ENCODE assay signal across 8 mouse cellular contexts in the genomic region with DNA sequence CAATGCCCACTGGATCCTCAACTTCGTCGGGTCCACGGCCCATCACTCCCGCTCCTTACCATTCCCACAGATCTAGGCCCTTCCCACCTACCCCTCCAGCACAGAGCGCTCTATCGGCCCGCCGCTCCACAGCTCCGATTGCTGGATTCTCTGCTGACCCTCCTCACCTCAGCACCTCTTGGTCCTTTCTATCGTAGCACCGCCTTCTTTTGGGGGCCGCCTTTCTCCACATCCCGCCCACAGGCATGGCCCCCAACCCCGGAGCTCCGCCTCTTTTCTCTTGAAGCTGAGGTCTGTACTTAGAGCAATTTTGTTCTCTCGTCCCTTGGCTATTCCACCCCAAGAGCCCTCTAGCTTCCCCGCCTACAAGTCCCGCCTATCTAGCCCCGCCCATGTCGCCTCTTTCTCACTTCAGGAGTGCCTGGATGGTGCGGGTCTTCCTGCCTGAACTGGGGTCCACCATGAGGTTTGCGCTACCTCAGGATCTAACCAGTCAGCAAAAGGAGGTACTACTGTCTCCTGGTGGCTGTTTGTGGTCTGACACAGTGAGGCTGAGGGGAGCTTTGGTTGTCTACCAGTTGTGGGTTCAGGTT. TPM values are rescaled to one million over a fixed set of nuclear protein-coding genes. Genes with fewer than 3 reads are reported as not detected.
DNase-seq lines count a peak whose midpoint lies in the region; ATAC-seq and TF ChIP-seq lines count a peak whose summit lies in the region.

A gene (minus strand): TSS at position 155 of the 593 bp plus-strand sequence.

- H3K9ac ChIP-seq in hindbrain, embryonic 14.5 days, result peak within 1 kb of the TSS; percentile 24; the same call in 1 of the 2 replicates

- no peak for TF ChIP-seq CTCF in Patski (IDR thresholded peaks at IDR 0.05)

- no peaks in the 10 kb centered on the region for H3K9me3 ChIP-seq in hindbrain, embryonic 14.5 days (ENCODE audit: control insufficient read depth, low read length)

- ATAC-seq in Patski, result peak; percentile 14
- peak; percentile 23 for ATAC-seq in cerebellum, adult (ENCODE audit: insufficient number of reproducible peaks, low FRiP score, low TSS enrichment)
- peak; percentile 29 for ATAC-seq in frontal cortex, adult (ENCODE audit: low TSS enrichment)
- ATAC-seq in hindbrain, embryonic 14.5 days (ENCODE audit: low FRiP score), result peak; percentile 12
- ATAC-seq in monocyte, adult 5-6 weeks (replicated peaks; ENCODE audit: insufficient number of reproducible peaks, low FRiP score, low TSS enrichment, poor library complexity, severe bottlenecking), result no peak

- POLR2A ChIA-PET in Patski (lab: Charles Lee), result no interaction called here

- H3K36me3 ChIP-seq in hindbrain, embryonic 14.5 days (replicated peaks; ENCODE audit: control insufficient read depth, insufficient read depth), result peaks cover 14% of the 10 kb centered on the region; the same call in 1 of the 2 replicates

- no peaks in the 10 kb centered on the region for H3K27me3 ChIP-seq in Patski
- 0 out of 2 replicates have a peak, but pooled peaks cover 6% of the 10 kb centered on the region for H3K27me3 ChIP-seq in hindbrain, embryonic 14.5 days (ENCODE audit: control insufficient read depth, insufficient read depth, low read length)

- CTCF ChIA-PET in Patski (lab: Charles Lee), result interaction anchor here (0.9 to 2.0 kb wide), 6 partner anchors 12 to 218 kb away, joined by 3 to 5 read pairs (median 4); no protein-coding TSS in a partner anchor

- H3K4me2 ChIP-seq in hindbrain, embryonic 14.5 days (replicated peaks), result peak within 1 kb of the TSS; percentile 99

- no peak within 1 kb of the TSS for H3K27ac ChIP-seq in hindbrain, embryonic 14.5 days

- H3K4me3 ChIP-seq in hindbrain, embryonic 14.5 days (replicated peaks; ENCODE audit: low read length), result peak within 1 kb of the TSS; percentile 78

- under 1% methylated on average over 22 of the region's 22 CpGs for WGBS in hindbrain, embryonic 14.5 days

- in situ Hi-C loops in Patski (cut with MboI; ENCODE audit: low pct_unique_long_range_greater_than_20kb), result no loop called here

- peaks cover 7% of the 10 kb centered on the region; the same call in 1 of the 2 replicates for H3K4me1 ChIP-seq in hindbrain, embryonic 14.5 days (replicated peaks; ENCODE audit: control insufficient read depth, insufficient read depth, low read length)

- peak; percentile 3 for DNase-seq in Patski (ENCODE audit: low read depth, low spot score)
- peak; percentile 50 for DNase-seq in hindbrain, embryonic 14.5 days (ENCODE audit: low spot score)
- DNase-seq in left cerebral cortex, adult 11 months (ENCODE audit: low spot score), result peak; percentile 66
- DNase-seq in lung, postnatal 25 days (ENCODE audit: low spot score), result peak; percentile 65
- peak; percentile 80 to 89 for DNase-seq in right cerebral cortex, postnatal 10 days (ENCODE audit: low spot score in 2 of 2)

RNA-seq across cellular contexts. Expression of the gene that starts here (rescaled TPM):
- 14.2 TPM for polyA plus RNA-seq in Patski (2021)
- 67.2 and 67.5 TPM in 2 replicates for polyA plus RNA-seq in hindbrain, embryonic 14.5 days (2014; fragmentation: Nextera tagmentation; extraction: Ambion mirVana)
- total RNA-seq in monocyte, adult 5-6 weeks (2017), result 1.6 to 2.6 TPM in 2 of 3 replicates, not detected in the other

Comparison
In these comparisons a context has a peak if more than half of its experiments do, and no peak if none do; other contexts are left out.
1. DNase-seq: peak in every context shown above with its lines; median percentile 84 in right cerebral cortex, postnatal 10 days; 66 in left cerebral cortex, adult 11 months; 65 in lung, postnatal 25 days; 50 in hindbrain, embryonic 14.5 days; 3 in Patski.